Mouse (Mus musculus) retina, postnatal 7 days (tissue): ENCODE results near the gene Haspin.
A peak's percentile ranks its signal among the peaks of the same experiment; 100 is the strongest.

Source experiments
- DNase-seq: peaks from one replicate; pipeline ENCODE4 v3.0.0-alpha.2; 2012; ENCODE audit warnings: low read depth, low spot score

The Haspin gene

DNA sequence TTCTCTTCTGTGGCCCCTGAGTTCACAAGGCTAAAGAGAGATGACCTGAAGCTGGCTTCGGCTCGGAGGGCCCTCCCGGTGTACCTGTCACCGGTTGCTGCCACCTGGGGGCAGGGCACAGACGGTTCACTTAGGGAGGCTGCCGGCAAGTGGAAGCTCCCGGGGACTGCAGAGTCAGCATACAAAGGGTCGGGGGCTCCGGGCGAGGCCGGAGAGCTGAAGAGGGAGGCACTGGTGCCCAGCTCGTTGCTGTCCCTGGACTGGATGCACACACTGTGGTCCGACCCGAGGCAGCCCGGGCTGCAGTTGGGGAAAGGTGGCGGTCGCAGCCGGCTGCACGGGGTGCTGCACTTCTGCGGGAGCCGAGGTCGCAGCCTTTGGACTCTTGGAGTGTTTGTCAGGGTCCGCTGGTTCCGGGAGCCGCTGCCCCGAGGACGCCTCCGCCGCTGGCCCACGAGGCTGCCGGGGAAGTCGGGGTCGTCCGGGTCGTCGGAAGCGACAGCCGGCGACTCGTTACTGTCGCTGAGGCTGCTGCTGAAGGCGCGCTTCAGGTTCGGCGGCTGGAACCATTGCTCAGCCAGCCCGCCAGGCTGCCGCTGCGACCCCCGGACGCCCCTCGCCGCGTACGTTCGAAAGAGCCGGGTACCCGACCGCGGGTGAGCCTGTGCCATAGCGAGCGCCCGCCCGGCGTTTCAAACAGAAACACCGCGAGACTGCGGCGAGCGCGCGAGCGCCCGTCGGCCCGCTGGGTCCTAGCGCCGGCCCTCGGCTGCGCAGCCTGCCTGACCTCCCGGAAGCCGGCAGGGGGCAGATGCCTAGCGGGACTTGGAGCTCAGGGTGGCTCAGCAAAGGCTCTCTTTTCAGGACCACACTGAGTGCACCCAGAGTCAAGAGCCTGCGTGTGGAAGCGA is at the start of gene Haspin:
Haspin (minus strand) TSS at position 704 of the 911 bp plus-strand sequence.
- peak; percentile 81 for DNase-seq

DNA sequence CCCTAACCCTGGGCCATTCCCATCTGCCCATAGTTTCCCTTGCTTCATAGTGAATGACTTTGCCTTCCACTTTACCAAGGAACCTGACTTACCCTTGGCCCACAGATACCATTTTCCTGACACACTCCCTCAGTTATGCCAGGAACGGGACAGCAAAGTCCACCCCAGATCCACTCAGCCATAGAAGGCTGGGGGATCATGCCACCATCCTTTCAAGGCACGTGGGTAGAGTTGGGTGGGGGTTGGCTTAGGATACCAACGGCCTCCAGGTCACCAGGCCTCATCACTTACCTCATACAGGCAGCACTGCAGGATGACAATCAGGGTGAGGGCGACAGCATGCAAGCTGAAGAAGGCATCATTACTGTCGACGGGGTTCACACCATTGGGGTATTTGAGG is 49.1 kb upstream of the Haspin start:
- no peak for DNase-seq

DNA sequence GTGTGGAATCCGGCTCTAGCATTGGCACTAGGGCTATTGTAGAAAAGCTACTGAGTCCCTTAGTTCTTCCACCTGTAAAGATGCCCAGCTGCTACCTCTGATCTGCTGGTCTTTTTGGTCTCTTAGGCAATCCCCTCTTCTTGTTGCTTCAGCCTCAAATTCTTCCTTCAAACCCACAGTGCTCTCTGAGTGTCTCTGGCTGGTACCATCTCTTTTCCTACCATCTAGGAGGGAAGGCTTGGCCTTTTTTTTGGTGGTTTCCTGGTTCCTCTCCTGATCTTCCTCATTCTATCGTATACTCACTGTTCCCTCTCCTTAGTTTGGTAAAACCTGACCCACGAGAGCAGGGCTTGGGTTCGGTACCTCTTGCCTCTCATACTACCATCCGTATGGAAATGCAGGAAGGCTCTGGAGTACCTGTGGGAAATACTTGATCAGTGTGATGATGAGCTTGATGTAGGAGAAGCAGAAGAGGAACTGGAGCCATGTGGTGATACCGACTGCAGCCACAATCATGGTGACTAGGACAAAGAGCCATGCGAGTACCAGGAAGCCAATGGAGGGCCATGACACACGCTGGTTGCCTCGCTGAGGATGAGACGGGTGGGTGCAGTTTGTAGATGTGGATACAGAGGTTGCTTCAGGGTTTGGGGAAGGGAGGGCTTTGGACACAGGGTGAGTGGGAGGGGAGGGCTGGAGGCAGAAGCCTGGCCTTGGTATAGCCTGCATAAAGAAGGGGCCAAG is 48.0 kb upstream of the Haspin start:
- DNase-seq: no peak

DNA sequence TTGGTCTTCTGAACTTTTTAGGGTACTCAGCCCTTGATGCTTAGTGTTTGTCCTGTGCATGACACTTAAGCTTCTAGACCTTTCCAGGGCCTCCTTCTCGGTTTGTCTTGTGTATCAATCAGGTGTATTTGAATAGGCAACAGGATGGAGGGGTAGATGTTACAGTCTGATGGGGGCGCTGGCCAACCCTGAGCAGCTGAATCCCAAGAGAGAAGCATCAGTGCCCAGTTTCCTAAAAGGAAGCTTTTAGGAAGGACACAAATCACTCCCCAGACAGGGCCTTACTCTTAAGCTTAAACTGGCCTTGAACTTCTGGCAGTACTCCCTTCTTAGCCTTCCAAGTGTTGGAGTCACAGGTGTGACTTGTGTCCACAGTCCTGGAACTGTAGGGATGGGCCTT is 39.8 kb upstream of the Haspin start:
- DNase-seq: no peak

DNA sequence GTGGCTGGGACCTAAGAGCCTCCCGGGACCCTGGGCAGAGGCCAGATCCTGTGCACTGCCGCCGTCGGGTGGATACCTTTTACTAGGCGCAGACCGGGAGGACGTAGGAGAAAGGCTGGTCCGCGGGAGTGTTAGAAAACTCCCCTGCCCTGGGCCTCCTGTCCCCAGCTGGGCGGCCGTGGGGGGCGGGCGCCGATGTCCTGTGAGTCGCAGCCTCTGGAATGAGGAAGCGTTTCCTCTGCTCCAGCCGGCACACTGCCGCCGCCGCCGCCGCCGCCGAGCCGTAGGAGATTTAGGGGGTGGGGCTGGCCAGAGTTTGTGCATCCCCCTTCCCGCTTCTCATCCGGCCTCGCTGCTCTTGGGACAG is 39.4 kb upstream of the Haspin start:
- DNase-seq: no peak

DNA sequence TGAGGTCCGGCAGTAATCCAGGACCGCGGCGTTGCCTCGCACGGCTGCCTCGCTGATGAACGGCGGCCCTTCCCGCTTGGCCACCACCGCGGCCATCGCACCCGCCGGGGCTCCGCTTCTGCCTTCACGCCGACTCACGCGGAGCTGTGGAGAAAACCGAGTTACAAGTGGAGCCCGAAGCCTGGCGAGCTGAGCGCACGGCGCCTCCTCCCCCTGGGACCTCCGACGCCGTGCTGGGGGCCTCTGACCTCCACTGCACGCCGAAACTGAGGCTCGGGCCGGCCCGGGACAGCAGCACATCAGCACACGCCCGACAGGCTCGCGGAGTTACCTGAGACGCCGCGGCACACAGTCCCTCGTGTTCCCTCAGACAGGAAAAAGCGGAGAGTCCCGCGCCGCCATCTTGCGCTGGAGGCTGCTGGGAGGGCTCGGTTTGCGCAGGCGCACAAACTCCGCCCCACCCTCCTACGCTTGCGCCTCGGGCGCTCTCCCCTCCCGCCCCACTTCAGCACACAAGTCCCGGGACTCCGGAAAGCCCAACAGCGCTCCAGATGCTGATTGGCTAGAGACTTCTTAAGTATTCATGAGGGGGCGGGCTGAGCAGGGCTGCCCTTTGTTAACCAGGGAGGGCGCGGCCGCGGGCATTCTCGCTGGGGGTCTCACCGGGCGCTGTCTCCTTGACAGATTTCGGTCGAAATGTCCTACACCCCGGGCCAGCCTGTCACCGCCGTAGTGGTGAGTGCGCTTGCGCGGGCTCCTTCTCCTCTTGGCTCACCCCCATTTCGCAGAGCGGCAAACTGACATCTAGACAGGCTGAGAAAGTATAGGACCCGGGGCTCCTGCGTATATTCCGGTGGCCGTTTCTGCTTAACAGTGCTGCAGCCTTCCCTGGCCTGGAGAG is 38.8 kb upstream of the Haspin start, which contains the start of the genes Emc6 and Tax1bp3:
Emc6 (minus strand) TSS at position 430 of the 901 bp plus-strand sequence.
Tax1bp3 (plus strand) TSS at position 476 of the 901 bp plus-strand sequence.
- peak; percentile 92 for DNase-seq

DNA sequence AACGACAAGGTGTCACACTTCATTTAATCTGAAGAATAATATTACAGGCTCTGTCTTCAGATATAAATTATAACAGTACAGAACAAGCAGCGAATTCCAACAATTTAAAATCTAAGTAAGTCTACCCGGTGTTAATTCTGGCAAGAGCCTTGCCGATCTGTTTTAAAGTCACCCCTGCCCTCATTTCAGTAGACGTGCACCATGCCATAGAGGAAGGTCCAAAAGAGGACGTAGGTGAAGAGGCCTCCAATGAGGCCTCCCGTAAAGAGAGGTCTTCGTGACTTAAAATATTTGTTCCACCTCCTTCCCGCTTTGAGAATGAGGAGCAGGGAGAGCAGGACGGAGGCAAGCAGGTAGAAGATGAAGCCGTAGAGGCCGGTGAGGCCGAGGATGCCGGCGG is 38.1 kb upstream of the Haspin start:
- DNase-seq: no peak

DNA sequence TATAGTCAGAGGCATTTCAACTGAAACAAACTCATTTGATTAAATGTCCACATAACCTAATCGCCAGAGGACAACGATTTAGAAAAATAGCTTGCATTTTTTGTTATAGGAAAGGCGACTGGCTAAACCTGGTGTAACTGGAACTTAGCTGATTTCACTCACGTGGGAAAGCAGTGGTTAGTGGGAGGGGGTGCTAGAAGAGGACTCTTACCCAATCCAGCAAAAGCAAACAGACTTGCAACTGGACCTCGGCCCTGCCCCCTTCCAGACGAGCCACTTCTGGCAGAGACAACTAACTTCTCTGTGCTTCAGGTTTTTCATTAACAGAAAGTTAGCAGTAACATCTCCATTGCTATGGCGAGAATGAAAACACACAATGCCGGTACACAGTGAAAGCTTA is 37.5 kb upstream of the Haspin start:
- no peak for DNase-seq

DNA sequence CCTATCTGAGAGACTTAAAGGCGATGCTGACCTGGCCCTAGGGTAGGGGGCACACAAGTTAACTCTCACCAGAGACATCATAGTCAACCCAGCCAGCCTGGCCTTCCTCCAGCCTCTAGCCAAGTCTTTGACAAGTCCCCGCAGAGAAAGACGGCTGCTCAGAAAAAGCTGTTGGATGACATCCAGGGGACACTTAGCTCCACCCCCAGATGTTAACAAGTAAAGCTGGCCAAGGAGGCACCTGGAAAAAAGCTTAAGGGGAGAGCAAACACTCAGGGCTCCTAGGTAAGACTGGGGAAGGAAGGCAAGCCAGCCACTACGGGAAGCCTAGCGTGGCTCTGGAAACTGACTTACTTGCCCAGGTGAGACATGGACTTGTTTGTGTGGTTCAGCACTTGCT is 34.1 kb upstream of the Haspin start:
- DNase-seq: no peak

DNA sequence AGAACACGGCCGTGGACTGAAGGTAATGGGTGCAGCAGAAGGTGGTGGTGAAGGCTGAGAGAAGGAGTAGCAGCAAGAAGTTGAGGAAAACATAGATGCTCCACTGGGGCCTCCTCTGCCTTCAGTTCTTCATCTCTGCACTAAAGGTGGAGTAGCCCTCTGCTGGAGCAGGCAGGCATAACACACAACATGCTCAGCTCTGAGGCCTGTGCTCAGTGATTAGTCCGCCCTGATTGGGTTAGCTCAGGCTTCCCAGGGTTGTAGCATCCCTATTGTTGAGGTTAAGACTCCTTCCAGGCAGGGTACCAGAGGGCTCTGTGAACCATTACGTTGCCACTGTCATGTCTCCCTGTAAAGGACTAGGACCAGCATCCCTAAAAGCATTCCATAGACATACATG is 31.1 kb upstream of the Haspin start:
- DNase-seq: peak; percentile 36

DNA sequence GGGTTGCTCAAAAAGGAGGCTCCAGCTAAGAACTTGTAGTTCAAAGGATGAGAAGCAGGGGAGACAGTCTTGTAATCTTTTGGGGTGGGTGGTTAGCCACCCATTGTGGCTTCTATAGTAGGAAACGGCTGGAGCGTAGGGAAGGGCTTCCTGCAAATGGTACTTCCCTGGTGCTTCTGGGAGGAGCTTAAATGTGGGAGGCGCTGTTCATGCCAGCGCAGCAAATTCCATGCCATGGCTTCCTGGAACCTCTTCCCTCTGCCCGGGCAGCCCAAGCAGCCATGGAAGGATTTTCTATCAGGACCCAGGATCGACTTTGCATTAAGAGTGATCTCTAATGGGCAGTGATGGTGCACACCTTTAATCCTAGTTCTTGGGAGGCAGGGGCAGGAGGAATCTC is 30.5 kb upstream of the Haspin start:
- no peak for DNase-seq

DNA sequence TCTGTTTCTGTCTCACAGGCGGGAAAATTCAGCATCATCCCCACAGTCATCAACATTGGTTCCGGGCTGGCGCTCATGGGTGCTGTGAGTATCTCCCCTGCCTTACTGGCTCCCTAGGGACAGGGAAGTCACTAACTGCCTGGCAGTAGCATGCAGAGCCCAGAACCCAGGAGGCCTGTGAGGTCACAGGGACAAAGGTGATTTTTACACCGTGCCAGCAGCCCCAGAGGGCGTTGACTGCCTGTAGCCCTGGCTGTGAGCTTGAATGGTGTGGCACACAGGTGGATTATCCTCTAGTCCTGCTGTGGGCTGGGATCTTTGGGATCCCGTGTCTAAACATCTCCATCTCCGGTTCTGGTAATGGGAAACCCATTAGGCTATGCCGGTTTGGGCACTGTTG is 30.0 kb upstream of the Haspin start:
- DNase-seq: no peak

DNA sequence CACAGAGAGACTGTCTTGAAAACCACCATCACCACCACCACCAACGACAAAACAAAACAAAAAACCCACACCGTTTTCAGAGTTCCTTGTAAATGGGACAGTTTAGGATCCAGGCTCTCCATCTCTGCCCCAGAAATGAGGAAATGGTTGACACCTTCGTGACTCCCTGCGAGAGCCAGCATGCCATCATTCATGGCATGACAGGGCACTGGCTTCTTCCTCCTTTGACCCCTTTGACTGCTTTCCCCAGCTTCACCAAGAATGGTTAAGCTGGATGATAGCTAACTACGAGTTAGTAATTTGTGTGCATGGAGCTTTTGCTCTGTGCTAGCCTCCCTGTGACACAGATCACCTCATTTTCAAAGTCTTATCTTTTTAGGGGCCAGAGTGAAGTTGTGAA is 24.2 kb upstream of the Haspin start:
- DNase-seq: no peak

DNA sequence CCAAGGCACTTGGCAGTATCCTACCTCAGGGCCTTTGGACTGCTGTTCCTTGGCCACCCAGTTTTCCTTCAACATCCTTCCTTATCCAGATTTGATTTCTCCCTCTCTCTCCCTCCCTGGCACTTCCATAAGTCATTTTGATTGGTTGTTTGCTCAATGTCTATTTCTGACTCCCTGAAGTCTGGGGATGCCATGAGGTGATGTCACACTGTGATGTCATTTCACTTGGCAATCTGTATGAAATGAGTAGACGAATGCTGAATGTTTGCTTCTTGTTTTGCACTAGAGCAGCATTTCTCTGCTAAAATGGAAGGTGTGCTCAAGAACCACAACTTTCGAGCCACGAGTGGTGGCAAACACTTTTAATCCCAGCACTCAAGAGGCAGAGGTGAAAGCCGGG is 23.5 kb upstream of the Haspin start:
- no peak for DNase-seq

DNA sequence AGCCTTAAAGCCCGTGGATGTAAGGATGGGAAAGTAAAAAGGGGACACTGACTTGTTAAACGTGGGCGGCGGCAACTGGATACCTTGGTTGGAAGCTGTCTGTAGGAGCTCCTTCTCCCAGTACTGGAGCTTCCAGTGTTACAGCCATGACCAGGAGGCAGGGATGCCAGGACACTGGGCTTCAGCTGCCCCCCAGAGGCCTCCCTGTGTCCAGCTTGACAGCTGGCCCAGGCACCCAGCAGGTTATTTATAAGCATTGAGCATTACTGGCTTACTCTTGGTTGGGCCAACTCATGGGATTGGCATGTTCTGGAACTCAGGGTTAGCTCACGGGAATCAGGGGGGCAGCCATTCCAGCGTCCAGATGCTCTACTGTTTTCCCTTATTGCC is 22.7 kb upstream of the Haspin start:
- DNase-seq: no peak

DNA sequence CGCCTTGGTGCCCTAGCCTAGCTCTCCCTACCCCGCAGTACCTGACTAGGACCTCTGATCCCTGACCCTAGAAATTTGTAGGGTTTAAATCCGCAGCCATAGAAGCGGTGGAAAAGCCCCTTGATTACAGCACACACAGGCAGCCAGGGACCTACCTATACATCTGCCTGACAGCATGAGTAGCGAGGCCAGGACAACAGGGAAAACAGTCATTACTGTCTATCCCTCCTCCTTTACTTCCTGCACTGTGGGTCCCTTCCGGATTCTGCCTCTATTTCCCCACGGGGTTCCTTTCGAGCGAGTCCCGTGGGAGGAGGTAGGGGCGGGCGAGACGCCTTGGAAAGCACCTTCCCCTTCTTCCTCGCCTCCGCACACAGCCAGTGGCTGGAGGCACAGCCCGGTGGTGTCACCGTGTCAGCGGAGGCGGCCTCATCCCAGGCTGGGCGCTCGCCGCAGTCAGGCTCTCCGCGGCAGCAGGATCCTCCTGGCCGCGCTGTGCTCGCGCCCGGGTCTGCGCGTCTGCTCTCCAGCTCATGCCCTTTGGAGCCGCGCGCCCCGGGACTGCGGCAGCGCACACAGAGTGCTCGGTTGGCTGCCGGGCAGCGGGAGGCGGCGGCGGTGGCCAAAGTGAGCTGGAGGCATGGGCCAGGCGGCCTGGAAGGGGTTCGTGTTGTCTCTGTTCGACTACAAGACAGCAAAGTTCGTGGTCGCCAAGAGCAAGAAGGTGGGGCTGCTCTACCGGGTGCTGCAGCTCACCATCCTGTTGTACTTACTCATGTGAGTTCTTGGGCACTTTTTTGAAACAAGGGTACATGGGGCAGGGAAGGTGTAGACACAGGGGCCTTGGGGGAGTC is 22.1 kb upstream of the Haspin start, which contains the start of gene P2rx5:
P2rx5 (plus strand) TSS at position 465 of the 854 bp plus-strand sequence.
- DNase-seq: no peak

DNA sequence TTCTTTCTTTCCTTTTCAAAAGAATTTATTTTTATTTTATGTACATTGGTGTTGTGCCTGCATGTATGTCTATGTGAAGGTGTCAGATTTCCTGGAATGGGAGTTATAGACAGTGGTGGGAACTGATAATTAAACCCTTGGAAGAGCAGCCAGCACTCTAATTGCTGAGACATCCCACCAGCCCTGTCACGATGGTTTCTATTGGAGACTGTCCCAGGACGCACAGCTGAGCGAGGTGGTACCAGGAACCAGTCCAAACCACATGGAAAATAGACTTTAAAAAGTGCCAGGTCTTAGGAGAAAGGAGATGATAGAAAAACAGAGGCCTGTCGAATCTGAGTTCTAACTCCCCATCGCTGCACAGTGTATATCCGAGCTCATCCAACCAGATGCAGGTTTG is 17.0 kb upstream of the Haspin start:
- no peak for DNase-seq

DNA sequence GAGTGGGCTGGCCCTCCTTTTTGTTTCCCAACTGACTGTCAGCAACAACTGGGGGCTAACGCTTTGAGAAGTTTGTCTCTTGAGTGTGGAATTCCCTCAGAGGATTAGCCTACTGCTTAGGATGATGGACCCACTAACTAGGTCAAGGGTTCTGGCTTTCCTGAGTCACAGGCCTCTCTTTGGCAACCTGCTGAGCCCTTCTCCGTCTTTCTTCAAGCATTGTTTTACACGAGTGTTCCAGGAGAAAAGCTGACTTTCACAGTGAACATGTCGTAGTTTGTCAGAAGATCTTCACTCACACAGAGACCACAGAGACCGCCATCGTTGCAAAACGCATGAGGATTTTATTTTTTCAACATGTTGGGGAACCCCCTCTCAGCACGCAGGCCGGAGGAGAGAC is 10.1 kb upstream of the Haspin start:
- no peak for DNase-seq

DNA sequence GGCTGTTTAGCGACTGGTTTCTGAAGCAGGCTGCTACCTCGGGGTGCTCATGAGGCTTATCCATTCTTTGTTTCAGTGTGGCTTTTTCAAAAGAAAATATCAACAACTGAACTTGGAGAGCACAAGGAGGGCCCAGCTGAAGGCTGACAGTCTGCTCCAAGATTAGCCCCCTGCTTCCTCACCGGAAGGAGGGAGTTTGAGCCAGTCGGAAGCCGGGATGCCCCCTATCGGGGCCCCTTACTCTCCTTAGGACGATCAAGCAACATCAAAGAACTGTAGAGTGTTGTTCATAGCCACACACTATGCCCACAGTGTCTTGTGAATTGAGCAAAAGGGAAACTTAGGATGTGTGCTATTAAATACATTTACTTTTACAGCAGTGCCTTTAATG is 8.9 kb upstream of the Haspin start:
- DNase-seq: no peak

DNA sequence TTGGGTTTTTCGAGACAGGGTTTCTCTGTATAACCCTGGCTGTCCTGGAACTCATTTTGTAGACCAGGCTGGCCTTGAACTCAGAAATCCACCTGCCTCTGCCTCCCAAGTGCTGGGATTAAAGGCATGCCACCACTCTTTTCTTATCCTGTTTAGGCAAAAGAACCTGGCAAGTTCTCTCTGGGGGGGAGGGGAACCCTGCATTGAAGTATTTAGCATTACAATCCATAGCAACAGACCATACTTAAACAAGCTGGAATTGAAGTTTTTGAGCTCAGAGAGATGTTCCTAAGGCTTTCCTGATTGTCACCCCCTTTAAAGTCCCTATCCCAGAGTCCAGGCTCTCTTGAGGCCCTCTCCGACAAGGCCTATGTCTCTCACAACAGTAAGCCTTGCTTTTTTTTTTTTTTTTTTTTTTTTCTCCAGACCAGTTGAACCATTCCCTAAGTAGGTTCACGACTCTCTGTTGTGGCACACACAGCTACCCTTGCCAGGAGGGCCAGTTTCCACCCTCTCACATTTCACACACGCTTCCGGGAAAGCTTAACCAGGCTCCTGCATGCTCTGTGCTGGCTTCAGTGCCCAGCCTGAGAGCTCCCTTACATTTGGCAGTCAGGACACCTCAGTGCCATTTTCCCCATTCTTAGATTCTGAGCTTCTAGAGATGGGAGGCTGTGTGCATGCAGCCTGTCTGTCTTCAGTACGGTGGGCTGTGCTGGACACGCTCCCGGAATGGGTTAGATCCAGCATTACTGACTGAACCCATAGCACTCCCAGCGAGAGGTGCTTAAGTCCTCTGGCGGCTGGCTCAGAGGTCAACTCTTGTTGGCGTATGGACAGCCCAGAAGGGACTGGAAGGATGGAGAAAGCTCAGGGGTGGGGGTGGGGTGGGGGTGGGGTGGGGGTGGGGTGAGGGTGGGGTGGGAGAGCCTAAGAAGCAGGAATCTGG is 8.2 kb upstream of the Haspin start:
- DNase-seq: no peak
